In genomic region chr8:122389357-122389756, GRCm38 (mm10) we compare ENCODE assay signal across 18 mouse cellular contexts. TPM values are rescaled to one million over a fixed set of nuclear protein-coding genes. Genes with fewer than 3 reads are reported as not detected.
DNase-seq lines count a peak whose midpoint lies in the region; TF ChIP-seq lines count a peak whose summit lies in the region.
"Had no signal": no experiment of that assay in that cellular context is flagged by ENCODE, and none has a peak within 500 bp of the region (broad histone marks: within the 10 kb centered on the region; RNA-seq: fewer than 3 reads in every experiment).

No protein-coding gene starts in this region.

- no peak overlapping the region for H3K4me3 ChIP-seq in left cerebral cortex, adult 2 months
- H3K4me3 ChIP-seq: erythroblast, embryonic 14.5 days; heart, embryonic 13.5 days; hindbrain, embryonic 10.5 days; neural tube, embryonic 15.5 days had no signal

- DNase-seq in left cerebral cortex, adult 2 months (ENCODE audit: extremely low spot score in 1 of 2, low spot score in 2 of 2): no peak
- DNase-seq in left cerebral cortex, postnatal 10 days (ENCODE audit: extremely low spot score in 1 of 2, low spot score in 2 of 2): no peak
- DNase-seq in thymus, postnatal 14 days: peak; percentile 15
- DNase-seq in thymus, postnatal 10 days (ENCODE audit: low spot score in 2 of 2): no peak
- DNase-seq in NIH3T3 (ENCODE audit: low read depth): peak; percentile 28
- no peak for DNase-seq in spleen, postnatal 36 days (ENCODE audit: low spot score in 2 of 2)
- no peak for DNase-seq in urinary bladder, postnatal 10 days (ENCODE audit: low spot score)
- DNase-seq: adrenal gland, adult 2 months; cerebellum, adult 2 months; kidney, adult 8-10 months had no signal

- intact Hi-C loops in left cerebral cortex, adult 2 months (cut with DNase I): no loop called here
- intact Hi-C loops in left cerebral cortex, postnatal 10 days (cut with DNase I): no loop called here

- no peak overlapping the region for H3K27ac ChIP-seq in left cerebral cortex, adult 2 months
- H3K27ac ChIP-seq: heart, embryonic 13.5 days; hindbrain, embryonic 10.5 days; macrophage; neural tube, embryonic 15.5 days had no signal

- peak; percentile 21 for TF ChIP-seq CTCF in left cerebral cortex, adult 2 months (IDR thresholded peaks at IDR 0.05)

RNA-seq across cellular contexts. Expression of gene Zc3h18, which starts 12.9 kb away (rescaled TPM):
- 10 to 100 TPM; 42.3 to 45.0 TPM for total RNA-seq in left cerebral cortex, adult 2 months (2021)
- total RNA-seq in left cerebral cortex, postnatal 10 days (2021): 10 to 100 TPM; 32.6 to 33.4 TPM

RNA-seq across cellular contexts. Expression of gene Trhr2, which starts 28.8 kb away (rescaled TPM):
- 10 to 100 TPM in 1 of 2 experiments, 1 to 10 TPM in 1; 7.1 to 11.4 TPM for total RNA-seq in left cerebral cortex, adult 2 months (2021)
- total RNA-seq in left cerebral cortex, postnatal 10 days (2021): 1 to 10 TPM; 1.4 to 1.9 TPM
- total RNA-seq: adrenal gland, adult 2 months; gastrocnemius, postnatal 4 days; monocyte, adult 5-6 weeks had no signal

RNA-seq across cellular contexts. Expression of gene Il17c, which starts 32.5 kb away (rescaled TPM):
- total RNA-seq in left cerebral cortex, adult 2 months (2021): not detected
- total RNA-seq in left cerebral cortex, postnatal 10 days (2021): not detected
- total RNA-seq: adrenal gland, adult 2 months; gastrocnemius, postnatal 4 days; left cerebral cortex, adult 8-10 months; monocyte, adult 5-6 weeks had no signal

RNA-seq across cellular contexts. Expression of gene Cyba, which starts 43.4 kb away (rescaled TPM):
- 1 to 10 TPM; 6.6 to 7.1 TPM for total RNA-seq in left cerebral cortex, adult 2 months (2021)
- 1 to 10 TPM; 7.8 to 9.6 TPM for total RNA-seq in left cerebral cortex, postnatal 10 days (2021)

RNA-seq across cellular contexts. Expression of gene Mvd, which starts 53.9 kb away (rescaled TPM):
- total RNA-seq in left cerebral cortex, adult 2 months (2021): 10 to 100 TPM; 20.8 to 25.3 TPM
- total RNA-seq in left cerebral cortex, postnatal 10 days (2021): 10 to 100 TPM; 44.8 to 50.1 TPM

Comparison
In these comparisons a context has a peak if more than half of its experiments do, and no peak if none do; other contexts are left out.
1. DNase-seq: peak in thymus, postnatal 14 days (single experiment) and NIH3T3 (single experiment); none in left cerebral cortex, adult 2 months (0 of 2), left cerebral cortex, postnatal 10 days (0 of 2), thymus, postnatal 10 days (0 of 2), spleen, postnatal 36 days (0 of 2) and urinary bladder, postnatal 10 days (single experiment).